Mouse (Mus musculus) lung, adult 2 months (tissue): ENCODE data around the gene Nfkb1.

Source experiments
- CTCF ChIP-seq: fragments of 200-500 bp; IDR thresholded peaks from 2 replicates; pipeline ENCODE4 v1.5.1; 2011; ENCODE audit warnings: mild to moderate bottlenecking, low read length, control low read depth; ENCODE audit not compliant: insufficient read depth
- POLR2A ChIP-seq: fragments of 200-500 bp; IDR thresholded peaks from 2 replicates; pipeline ENCODE4 v1.6.1; 2011; ENCODE audit warnings: low read depth, mild to moderate bottlenecking, control low read depth, low read length, borderline replicate concordance; ENCODE audit errors: extremely low read depth

DNA sequence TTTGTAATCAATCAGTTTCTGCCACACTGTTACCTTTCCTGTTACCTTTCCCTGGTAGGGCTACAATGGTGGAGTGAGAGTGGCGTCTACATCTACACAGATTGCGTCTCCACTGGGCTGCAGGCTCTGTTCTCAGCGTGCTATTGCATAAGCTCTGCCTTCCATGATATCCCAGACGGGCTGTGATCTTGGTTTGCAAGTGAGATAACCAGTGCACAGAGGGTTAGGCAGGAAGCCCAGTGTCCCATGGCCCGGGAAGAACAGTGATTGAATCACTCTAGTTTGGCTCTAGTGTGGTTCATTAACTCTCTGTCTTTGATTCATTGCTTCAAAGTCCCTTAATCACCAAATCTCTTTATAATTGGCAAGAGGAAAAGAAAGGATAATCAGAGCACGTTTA, 123.5 kb downstream of the Nfkb1 start:
- no peak for TF ChIP-seq POLR2A
- no peak for TF ChIP-seq CTCF
